Mouse (Mus musculus) B cell, adult 62 days (primary cell): ENCODE measurements around the gene Ppp1r9b. TPM values are rescaled to one million over a fixed set of nuclear protein-coding genes. Genes with fewer than 3 reads are reported as not detected.

ENCODE experiments used
- total RNA-seq: library from RNA; stranded (reverse); gene quantifications from 4 replicates; pipeline ENCODE4 v1.2.4, GENCODE M21; 2023

Gene Ppp1r9b
- 69.8 to 75.8 TPM (median 73.2 TPM) in 4 replicates for total RNA-seq

GRCm38 (mm10) chr11:94990749-94991577 is at the start of gene Ppp1r9b:
Gene Ppp1r9b, plus strand, starts transcription at chr11:94991035.

GRCm38 (mm10) chr11:94967419-94967818 is 23.4 kb upstream of the Ppp1r9b start, which contains the start of gene Hils1:
Gene Hils1, plus strand, starts transcription at chr11:94967593.

GRCm38 (mm10) chr11:94976199-94976598 is 14.6 kb upstream of the Ppp1r9b start, which contains the start of gene Sgca:
Gene Sgca, minus strand, starts transcription at chr11:94976327.

GRCm38 (mm10) chr11:95009629-95010014 is 18.8 kb downstream of the Ppp1r9b start, which contains the start of gene Samd14:
Gene Samd14, plus strand, starts transcription at chr11:95009879.

GRCm38 (mm10) chr11:95041139-95041609 is 50.3 kb downstream of the Ppp1r9b start, which contains the start of gene Pdk2:
Gene Pdk2, minus strand, starts transcription at chr11:95041354.

Other genes with a start within 250 kb of the Ppp1r9b start
- not detected in 4 replicates for gene Cdc34b, start 249.3 kb upstream of the Ppp1r9b start, total RNA-seq
- gene Tmem92, start 208.3 kb upstream of the Ppp1r9b start, total RNA-seq: not detected in 4 replicates
- 0.26 to 0.75 TPM (median 0.35 TPM) in 4 replicates for gene Col1a1, start 54.8 kb upstream of the Ppp1r9b start, total RNA-seq
- gene Hils1, start 23.4 kb upstream of the Ppp1r9b start, total RNA-seq: not detected in 4 replicates
- gene Sgca, start 14.7 kb upstream of the Ppp1r9b start, total RNA-seq: not detected in 4 replicates
- gene Samd14, start 18.8 kb downstream of the Ppp1r9b start, total RNA-seq: 0.75 TPM in 1 of 4 replicates, not detected in the others
- 9.5 to 12.5 TPM (median 12.0 TPM) in 4 replicates for gene Pdk2, start 50.3 kb downstream of the Ppp1r9b start, total RNA-seq
- gene Itga3, start 85.8 kb downstream of the Ppp1r9b start, total RNA-seq: 0.32 to 0.55 TPM (median 0.52 TPM) in 4 replicates
- gene Dlx3, start 129.1 kb downstream of the Ppp1r9b start, total RNA-seq: not detected in 4 replicates
- not detected in 4 replicates for gene Dlx4, start 155.2 kb downstream of the Ppp1r9b start, total RNA-seq